ENCODE assay signal across 24 mouse cellular contexts in the genomic region with DNA sequence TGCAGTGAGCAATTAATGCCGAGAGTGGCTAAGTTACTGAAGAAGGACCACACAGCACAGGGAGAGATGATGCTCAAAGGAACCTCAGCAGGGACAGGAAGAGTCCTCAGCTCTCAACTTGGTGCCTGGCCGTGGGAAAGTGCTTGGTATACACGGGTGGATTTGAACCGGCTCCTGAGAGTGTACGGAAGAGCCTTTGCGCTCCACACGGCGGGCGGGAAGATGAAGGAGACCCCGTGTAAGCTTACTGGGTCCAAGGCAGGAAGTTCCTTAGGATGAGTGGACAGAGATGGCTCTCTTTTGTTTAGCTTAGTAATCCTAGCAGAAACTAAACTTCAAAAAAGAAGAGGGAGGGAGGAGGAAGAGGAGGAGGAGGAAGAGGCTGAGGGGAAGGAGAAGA.
DNase-seq lines count a peak whose midpoint lies in the region; ATAC-seq and TF ChIP-seq lines count a peak whose summit lies in the region.
"Had no signal": no experiment of that assay in that cellular context is flagged by ENCODE, and none has a peak within 500 bp of the region (broad histone marks: within the 10 kb centered on the region; RNA-seq: fewer than 3 reads in every experiment).

No protein-coding gene starts in this region.

- no peak for ATAC-seq in midbrain, embryonic 11.5 days (ENCODE audit: low FRiP score)
- ATAC-seq: activated CD4-positive, CD25-positive, alpha-beta regulatory T cell, adult 4 months; CD4-positive, CD25-positive, alpha-beta regulatory T cell, adult 4 months; Patski had no signal

- H3K27ac ChIP-seq in CH12.LX (ENCODE audit: insufficient read depth, low read depth) = no peak overlapping the region
- peak overlapping the region; percentile 74 for H3K27ac ChIP-seq in limb, embryonic 10.5 days
- H3K27ac ChIP-seq in forebrain, embryonic 10.5 days = no peak overlapping the region
- no peak overlapping the region for H3K27ac ChIP-seq in midbrain, embryonic 11.5 days (ENCODE audit: low read depth, low read length)

- dilution Hi-C loops in CH12.LX (cut with MboI; ENCODE audit: extremely low pct_ligation_motif_present, extremely low pct_unique_long_range_greater_than_20kb, low sequenced_read_pairs) = no loop called here

- peaks cover 5% of the 10 kb centered on the region for H3K9me3 ChIP-seq in CH12.LX (replicated peaks; ENCODE audit: low read length)
- H3K9me3 ChIP-seq in limb, embryonic 10.5 days (replicated peaks) = no peaks in the 10 kb centered on the region; the same call in 1 of the 2 replicates
- no peaks in the 10 kb centered on the region for H3K9me3 ChIP-seq in forebrain, embryonic 10.5 days
- no peaks in the 10 kb centered on the region for H3K9me3 ChIP-seq in midbrain, embryonic 11.5 days (ENCODE audit: control insufficient read depth, low read length)

- no peak overlapping the region for H3K9ac ChIP-seq in CH12.LX (ENCODE audit: insufficient read depth, low read depth)
- no peak overlapping the region for H3K9ac ChIP-seq in midbrain, embryonic 11.5 days (ENCODE audit: low read length)

- no peaks in the 10 kb centered on the region for H3K79me2 ChIP-seq in CH12.LX (replicated peaks; ENCODE audit: control insufficient read depth, extremely low read depth, insufficient read depth, poor library complexity, severe bottlenecking)

- in situ Hi-C loops in CH12.LX (cut with MboI; ENCODE audit: low pct_ligation_motif_present, low pct_unique_long_range_greater_than_20kb, low sequenced_read_pairs) = no loop called here

- no peak overlapping the region for H3K4me3 ChIP-seq in CH12.LX (replicated peaks in 1 of 3; ENCODE audit: low read depth in 2 of 3, low read length in 2 of 3, poor library complexity in 1 of 3)
- H3K4me3 ChIP-seq in limb, embryonic 10.5 days = no peak overlapping the region
- H3K4me3 ChIP-seq in forebrain, embryonic 10.5 days = no peak overlapping the region
- no peak overlapping the region for H3K4me3 ChIP-seq in midbrain, embryonic 11.5 days (ENCODE audit: low read depth, low read length)

- TF ChIP-seq POLR2A in CH12.LX (IDR thresholded peaks at IDR 0.05; ENCODE audit: low read depth, low read length) = no peak

- H3K36me3 ChIP-seq in CH12.LX (replicated peaks in 1 of 2; ENCODE audit: control insufficient read depth in 1 of 2, insufficient read depth in 1 of 2, low read length in 1 of 2) = no peaks in the 10 kb centered on the region
- no peaks in the 10 kb centered on the region for H3K36me3 ChIP-seq in limb, embryonic 10.5 days
- H3K36me3 ChIP-seq in forebrain, embryonic 10.5 days (replicated peaks) = no peaks in the 10 kb centered on the region
- no peaks in the 10 kb centered on the region for H3K36me3 ChIP-seq in midbrain, embryonic 11.5 days (ENCODE audit: control insufficient read depth, insufficient read depth, low read length)
- H3K36me3 ChIP-seq: G1E had no signal

- peaks cover 2 to 19% of the 10 kb centered on the region in 2 experiments; a peak in 3 of 4 replicates for H3K4me1 ChIP-seq in CH12.LX (ENCODE audit: control insufficient read depth in 1 of 2, insufficient read depth in 2 of 2)
- H3K4me1 ChIP-seq in limb, embryonic 10.5 days = peaks cover 52% of the 10 kb centered on the region
- H3K4me1 ChIP-seq in forebrain, embryonic 10.5 days = peaks cover 15% of the 10 kb centered on the region
- H3K4me1 ChIP-seq in midbrain, embryonic 11.5 days (ENCODE audit: control insufficient read depth, insufficient read depth, low read length) = no peaks in the 10 kb centered on the region

- H3K27me3 ChIP-seq in CH12.LX (replicated peaks) = peaks cover 26% of the 10 kb centered on the region
- H3K27me3 ChIP-seq in limb, embryonic 10.5 days (ENCODE audit: low read depth, poor library complexity, severe bottlenecking) = no peaks in the 10 kb centered on the region
- H3K27me3 ChIP-seq in forebrain, embryonic 10.5 days (ENCODE audit: poor library complexity, severe bottlenecking) = no peaks in the 10 kb centered on the region
- no peaks in the 10 kb centered on the region for H3K27me3 ChIP-seq in midbrain, embryonic 11.5 days (ENCODE audit: control insufficient read depth, insufficient read depth, low read length)
- H3K27me3 ChIP-seq: Patski had no signal

- 86% methylated on average over 10 of the region's 10 CpGs for WGBS in limb, embryonic 10.5 days
- WGBS in forebrain, embryonic 10.5 days = 89% methylated on average over 10 of the region's 10 CpGs
- 85% methylated on average over 10 of the region's 10 CpGs for WGBS in midbrain, embryonic 11.5 days

- no peak for TF ChIP-seq RAD21 in CH12.LX (IDR thresholded peaks at IDR 0.05; ENCODE audit: low read depth, low read length)

- no peak for TF ChIP-seq EP300 in CH12.LX (IDR thresholded peaks at IDR 0.05; ENCODE audit: low read length)

- peak overlapping the region; percentile 74; the same call in 1 of the 2 replicates for H3K4me2 ChIP-seq in CH12.LX (ENCODE audit: insufficient read depth, low read depth, poor library complexity, severe bottlenecking)
- no peak overlapping the region for H3K4me2 ChIP-seq in midbrain, embryonic 11.5 days

- DNase-seq in 3T3-L1 (ENCODE audit: low read depth, low spot score) = peak; percentile 93
- no peak for DNase-seq in CH12.LX (ENCODE audit: extremely low read depth)
- peak; percentile 94 for DNase-seq in adipocyte (ENCODE audit: low spot score)
- DNase-seq in limb, embryonic 10.5 days (ENCODE audit: low spot score) = no peak
- DNase-seq in forebrain, embryonic 10.5 days (ENCODE audit: extremely low spot score, low spot score) = no peak
- no peak for DNase-seq in midbrain, embryonic 11.5 days (ENCODE audit: low spot score, missing footprints)
- DNase-seq in gastrocnemius, adult 8-10 months (ENCODE audit: low spot score in 2 of 2) = no peak
- no peak for DNase-seq in spleen, postnatal 4 days (ENCODE audit: low spot score in 2 of 2)
- DNase-seq: adrenal gland, adult 2 months; adrenal gland, adult 8-10 months; adrenal gland, postnatal 10 days; adrenal gland, postnatal 14 days; adrenal gland, postnatal 25 days; adrenal gland, postnatal 36 days; B cell, adult 2 months; cerebellum, adult 11 months; cerebellum, adult 11-12 months; cerebellum, adult 18-20 months; cerebellum, adult 2 months; cerebellum, adult 8-10 months had no signal

- no peak for TF ChIP-seq CTCF in CH12.LX (conservative IDR thresholded peaks at IDR 0.05 in 1 of 2, IDR thresholded peaks at IDR 0.05 in 1 of 2; ENCODE audit: low read depth in 2 of 2, low read length in 2 of 2)

TF ChIP-seq in CH12.LX, 34 proteins besides CTCF, POLR2A, EP300 and RAD21:
- TF ChIP-seq HCFC1 (IDR thresholded peaks at IDR 0.05; ENCODE audit: low read depth, low read length) = no peak
- no peak for TF ChIP-seq TBP (conservative IDR thresholded peaks at IDR 0.05; ENCODE audit: low read depth, low read length)
- TF ChIP-seq MXI1 (IDR thresholded peaks at IDR 0.05; ENCODE audit: low read depth, low read length) = no peak
- TF ChIP-seq ELF1 (IDR thresholded peaks at IDR 0.05; ENCODE audit: low read depth, low read length) = no peak
- TF ChIP-seq IRF4 (IDR thresholded peaks at IDR 0.05; ENCODE audit: low read depth, low read length) = no peak

Comparison
In these comparisons a context has a peak if more than half of its experiments do, and no peak if none do; other contexts are left out.
1. DNase-seq: peak in 3T3-L1 (single experiment) and adipocyte (single experiment); none in CH12.LX (single experiment), limb, embryonic 10.5 days (single experiment), forebrain, embryonic 10.5 days (single experiment), midbrain, embryonic 11.5 days (single experiment), gastrocnemius, adult 8-10 months (0 of 2) and spleen, postnatal 4 days (0 of 2).